Mouse (Mus musculus) midbrain, embryonic 15.5 days (tissue): ENCODE results near the gene Fbxl20. TPM values are rescaled to one million over a fixed set of nuclear protein-coding genes. Genes with fewer than 3 reads are reported as not detected.
A peak's percentile ranks its signal among the peaks of the same experiment; 100 is the strongest.

Source experiments
- ATAC-seq: fragments of 200-750 bp; cut with Nextera tagmentation; replicated peaks from 2 replicates; pipeline ENCODE4 v1.8.0; 2017; ENCODE audit warnings: moderate TSS enrichment
- H3K27ac ChIP-seq: fragments of 300-500 bp; sonication (generic); 2 replicates; pipeline ENCODE4 v1.5.1; 2015; ENCODE audit warnings: mild to moderate bottlenecking, inconsistent platforms
- H3K27me3 ChIP-seq: fragments of 300-500 bp; sonication (generic); replicated peaks from 2 replicates; pipeline ENCODE4 v1.6.1; 2015; ENCODE audit warnings: inconsistent platforms
- H3K36me3 ChIP-seq: fragments of 300-500 bp; sonication (generic); replicated peaks from 2 replicates; pipeline ENCODE4 v1.6.1; 2015; ENCODE audit warnings: inconsistent platforms
- H3K4me1 ChIP-seq: fragments of 300-500 bp; sonication (generic); 2 replicates; pipeline ENCODE4 v1.6.1; 2015; ENCODE audit warnings: inconsistent platforms
- H3K4me2 ChIP-seq: fragments of 300-500 bp; sonication (generic); 2 replicates; pipeline ENCODE4 v1.6.1; 2015; ENCODE audit warnings: inconsistent platforms, mild to moderate bottlenecking, moderate library complexity
- H3K4me3 ChIP-seq: fragments of 300-500 bp; sonication (generic); 2 replicates; pipeline ENCODE4 v1.5.1; 2015; ENCODE audit warnings: mild to moderate bottlenecking, inconsistent platforms
- H3K9ac ChIP-seq: fragments of 300-500 bp; sonication (generic); 2 replicates; pipeline ENCODE4 v1.6.1; 2015; ENCODE audit warnings: mild to moderate bottlenecking, inconsistent platforms
- H3K9me3 ChIP-seq: fragments of 300-500 bp; sonication (generic); 2 replicates; pipeline ENCODE4 v1.6.1; 2016; ENCODE audit warnings: inconsistent platforms
- WGBS: fragments of 180-500 bp; shearing (Covaris S2); methylation state at CpG from one replicate; pipeline ENCODE4 v1.1.7; 2015; ENCODE audit warnings: mixed read lengths; 5-methylcytosine and 5-hydroxymethylcytosine counted together
- polyA plus RNA-seq: library from polyadenylated mRNA; unstranded; fragments of >200 nt; fragmentation: Nextera tagmentation; extraction: Ambion mirVana; gene quantifications from 2 replicates; pipeline ENCODE4 v1.2.1, GENCODE M21; 2015

Gene Fbxl20
- polyA plus RNA-seq, 1 experiment from 2014 or later = 32.8 TPM

GRCm38 (mm10) chr11:98044074-98044473 is 106.1 kb downstream of the Fbxl20 start:
- H3K4me3 ChIP-seq = no peak overlapping the region
- H3K27ac ChIP-seq = no peak overlapping the region
- H3K27me3 ChIP-seq = 0 out of 2 replicates have a peak, but pooled peaks cover 4% of the 10 kb centered on the region
- no peak overlapping the region for H3K9ac ChIP-seq
- ATAC-seq = no peak
- no peaks in the 10 kb centered on the region for H3K4me1 ChIP-seq
- WGBS = 78% methylated on average over 5 of the region's 5 CpGs
- H3K36me3 ChIP-seq = no peaks in the 10 kb centered on the region
- H3K9me3 ChIP-seq = no peaks in the 10 kb centered on the region
- H3K4me2 ChIP-seq = no peak overlapping the region

DNA sequence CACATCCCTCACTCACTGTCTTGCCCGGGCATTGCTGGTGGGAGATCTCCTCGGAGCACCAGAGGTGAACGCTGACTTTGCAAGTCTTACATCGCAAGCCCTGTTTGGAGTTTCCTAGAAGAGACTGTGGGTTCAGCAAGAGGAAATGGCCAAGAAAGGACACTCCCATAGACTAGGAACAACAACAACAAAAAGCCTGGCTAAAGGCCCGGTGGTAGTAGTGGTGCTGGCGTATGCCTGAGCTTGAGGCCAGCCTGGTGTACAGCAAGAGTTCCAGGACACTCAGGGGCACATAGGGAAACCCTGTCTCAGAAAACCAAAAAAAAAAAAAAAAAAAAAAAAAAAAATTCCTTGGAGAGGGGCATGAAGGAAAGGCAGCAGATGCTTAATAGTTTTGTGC is 107.5 kb downstream of the Fbxl20 start:
- Histone ChIP-seq H3K4me3 (no peak overlapping the region), H3K36me3 (no peaks in the 10 kb centered on the region), H3K4me1 (no peaks in the 10 kb centered on the region), H3K4me2 (no peak overlapping the region), H3K27ac (no peak overlapping the region), H3K27me3 (no peaks in the 10 kb centered on the region), H3K9ac (no peak overlapping the region), H3K9me3 (no peaks in the 10 kb centered on the region)
- 85% methylated on average over 6 of the region's 6 CpGs for WGBS
- no peak for ATAC-seq

DNA sequence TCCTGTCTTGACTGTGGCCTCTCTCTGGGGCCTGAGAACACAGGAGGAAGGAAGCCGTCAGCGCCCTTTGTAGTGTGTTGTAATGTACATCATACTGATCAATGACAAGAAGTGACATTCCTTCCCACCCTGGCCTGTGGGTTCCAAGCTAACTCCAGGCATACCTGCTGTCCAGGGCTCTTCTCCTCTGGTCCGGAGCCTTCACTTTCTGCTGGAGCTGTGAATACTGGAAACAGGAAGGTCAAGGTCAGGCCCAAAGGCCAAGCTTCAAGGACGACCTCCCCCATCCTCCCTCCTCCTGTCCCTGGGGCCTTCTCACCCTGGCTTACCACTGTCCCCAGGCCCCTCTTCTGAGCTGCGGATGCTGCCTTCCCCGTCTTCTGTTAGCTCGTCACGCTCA is 109.2 kb downstream of the Fbxl20 start:
- no peaks in the 10 kb centered on the region for H3K9me3 ChIP-seq
- H3K4me3 ChIP-seq = no peak overlapping the region
- H3K4me1 ChIP-seq = peaks cover 6% of the 10 kb centered on the region
- no peak for ATAC-seq
- H3K27me3 ChIP-seq = no peaks in the 10 kb centered on the region
- H3K36me3 ChIP-seq = no peaks in the 10 kb centered on the region
- H3K4me2 ChIP-seq = no peak overlapping the region
- 67% methylated on average over 8 of the region's 8 CpGs for WGBS
- H3K9ac ChIP-seq = no peak overlapping the region
- H3K27ac ChIP-seq = no peak overlapping the region

- no peak for ATAC-seq
- WGBS = 56% methylated on average over 14 of the region's 14 CpGs
- H3K4me3 ChIP-seq = no peak overlapping the region
Measured at GRCm38 (mm10) chr11:98037871-98038270, 112.3 kb downstream of the Fbxl20 start.

GRCm38 (mm10) chr11:98035977-98036377 is 114.2 kb downstream of the Fbxl20 start:
- no peaks in the 10 kb centered on the region for H3K9me3 ChIP-seq
- peak overlapping the region; percentile 22 for H3K27ac ChIP-seq
- H3K4me1 ChIP-seq = peaks cover 19% of the 10 kb centered on the region
- peaks cover 2% of the 10 kb centered on the region; the same call in 1 of the 2 replicates for H3K36me3 ChIP-seq
- ATAC-seq = peak; percentile 65
- H3K27me3 ChIP-seq = no peaks in the 10 kb centered on the region
- H3K4me3 ChIP-seq = peak overlapping the region; percentile 39
- WGBS = under 1% methylated on average over 27 of the region's 27 CpGs
- peak overlapping the region; percentile 73 for H3K4me2 ChIP-seq
- H3K9ac ChIP-seq = peak overlapping the region; percentile 44

More at GRCm38 (mm10) chr11:98037871-98038270, 112.3 kb downstream of the Fbxl20 start:
- Histone ChIP-seq H3K27ac (no peak overlapping the region), H3K4me1 (peaks cover 19% of the 10 kb centered on the region), H3K4me2 (no peak overlapping the region), H3K36me3 (no peaks in the 10 kb centered on the region), H3K9ac (no peak overlapping the region), H3K9me3 (no peaks in the 10 kb centered on the region), H3K27me3 (no peaks in the 10 kb centered on the region)

DNA sequence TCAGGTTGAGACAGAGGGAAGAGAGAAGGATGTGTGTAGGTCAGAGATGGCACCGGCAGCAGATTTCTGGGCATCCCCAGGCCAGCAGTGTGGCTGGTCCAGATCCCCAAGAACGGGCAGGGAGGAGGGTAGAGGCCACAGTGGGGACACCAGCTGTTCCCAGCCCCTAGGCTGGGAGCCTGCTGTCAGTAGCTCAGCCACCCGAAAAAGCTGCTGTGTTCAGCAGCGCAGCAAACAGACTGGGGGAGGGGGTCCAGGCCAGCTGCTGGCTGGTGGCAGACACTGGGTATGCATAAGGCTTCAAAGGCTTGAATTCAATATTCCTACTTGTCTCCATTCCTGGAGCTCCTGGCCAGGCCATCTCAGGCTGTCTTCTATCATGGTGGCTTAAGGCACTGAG is 115.4 kb downstream of the Fbxl20 start:
- H3K9ac ChIP-seq = no peak overlapping the region
- H3K4me3 ChIP-seq = no peak overlapping the region
- H3K4me1 ChIP-seq = peaks cover 19% of the 10 kb centered on the region
- H3K27me3 ChIP-seq = no peaks in the 10 kb centered on the region
- ATAC-seq = 0 out of 2 replicates have a peak, but pooled peaks have one; percentile 26
- H3K36me3 ChIP-seq = peaks cover 11% of the 10 kb centered on the region
- no peaks in the 10 kb centered on the region for H3K9me3 ChIP-seq
- WGBS = 13% methylated on average over 4 of the region's 4 CpGs
- H3K27ac ChIP-seq = no peak overlapping the region
- H3K4me2 ChIP-seq = no peak overlapping the region

- Histone ChIP-seq H3K4me1 (peaks cover 19% of the 10 kb centered on the region), H3K36me3 (peaks cover 19% of the 10 kb centered on the region), H3K4me2 (no peak overlapping the region), H3K4me3 (no peak overlapping the region), H3K9me3 (no peaks in the 10 kb centered on the region), H3K27ac (no peak overlapping the region), H3K27me3 (no peaks in the 10 kb centered on the region), H3K9ac (no peak overlapping the region)
- ATAC-seq = no peak
- WGBS = 90% methylated on average over 5 of the region's 5 CpGs
Measured at GRCm38 (mm10) chr11:98034061-98034460, 116.1 kb downstream of the Fbxl20 start.

Other genes with a start within 250 kb of the Fbxl20 start
- gene Plxdc1, start 164.0 kb downstream of the Fbxl20 start, polyA plus RNA-seq = 1.7 and 1.8 TPM in 2 replicates
- 9.5 and 10.8 TPM in 2 replicates for gene Arl5c, start 154.2 kb downstream of the Fbxl20 start, polyA plus RNA-seq
- 72.0 and 75.2 TPM in 2 replicates for gene Cacnb1, start 127.4 kb downstream of the Fbxl20 start, polyA plus RNA-seq
- 622 and 634 TPM in 2 replicates for gene Rpl19, start 123.7 kb downstream of the Fbxl20 start, polyA plus RNA-seq
- 2.6 and 3.9 TPM in 2 replicates for gene Stac2, start 96.9 kb downstream of the Fbxl20 start, polyA plus RNA-seq
- gene Med1, start 42.9 kb upstream of the Fbxl20 start, polyA plus RNA-seq = 57.4 and 57.8 TPM in 2 replicates
- 9.5 and 9.7 TPM in 2 replicates for gene Cdk12, start 52.7 kb upstream of the Fbxl20 start, polyA plus RNA-seq
- gene Neurod2, start 179.2 kb upstream of the Fbxl20 start, polyA plus RNA-seq = 6.5 and 9.0 TPM in 2 replicates
- gene Ppp1r1b, start 198.0 kb upstream of the Fbxl20 start, polyA plus RNA-seq = 2.0 and 4.0 TPM in 2 replicates
- 38.2 and 44.6 TPM in 2 replicates for gene Stard3, start 208.0 kb upstream of the Fbxl20 start, polyA plus RNA-seq
- 0.43 TPM in 1 of 2 replicates, not detected in the other for gene Tcap, start 233.4 kb upstream of the Fbxl20 start, polyA plus RNA-seq
- gene Pnmt, start 236.0 kb upstream of the Fbxl20 start, polyA plus RNA-seq = 1.2 and 1.3 TPM in 2 replicates